Mouse (Mus musculus) ES-Bruce4 (cell line): ENCODE results near the gene Rwdd3. TPM values are rescaled to one million over a fixed set of nuclear protein-coding genes. Genes with fewer than 3 reads are reported as not detected.

Experiments
- H3K27ac ChIP-seq: 2 replicates; pipeline ENCODE4 v1.5.1; 2012; ENCODE audit warnings: low read length, inconsistent platforms; ENCODE audit not compliant: insufficient read depth
- H3K27me3 ChIP-seq: 2 replicates; pipeline ENCODE4 v1.6.1; 2012; ENCODE audit warnings: mild to moderate bottlenecking, low read length, inconsistent platforms; ENCODE audit not compliant: control insufficient read depth, poor library complexity, insufficient read depth, severe bottlenecking
- H3K36me3 ChIP-seq: 2 replicates; pipeline ENCODE4 v1.6.1; 2012; ENCODE audit warnings: inconsistent platforms, mild to moderate bottlenecking, low read length, moderate library complexity; ENCODE audit not compliant: control insufficient read depth, poor library complexity, insufficient read depth, severe bottlenecking
- H3K4me1 ChIP-seq: one replicate; pipeline ENCODE4 v1.8.1; 2011; ENCODE audit warnings: low read length; ENCODE audit not compliant: control insufficient read depth, insufficient read depth
- H3K4me3 ChIP-seq: 2 replicates; pipeline ENCODE4 v1.5.1; 2011; ENCODE audit warnings: low read depth, mild to moderate bottlenecking, low read length
- H3K9ac ChIP-seq: 2 replicates; pipeline ENCODE4 v1.6.1; 2012; ENCODE audit warnings: low read depth, mild to moderate bottlenecking, inconsistent platforms; ENCODE audit not compliant: poor library complexity, severe bottlenecking
- H3K9me3 ChIP-seq: replicated peaks from 2 replicates; pipeline ENCODE4 v1.6.1; 2012; ENCODE audit warnings: mild to moderate bottlenecking, low read length, inconsistent platforms; ENCODE audit not compliant: control insufficient read depth, poor library complexity, insufficient read depth, severe bottlenecking
- CTCF ChIP-seq: IDR thresholded peaks from one replicate; pipeline ENCODE4 v1.8.1; 2011; ENCODE audit warnings: low read depth, low read length
- EP300 ChIP-seq: IDR thresholded peaks from 2 replicates; pipeline ENCODE4 v1.6.1; 2011; ENCODE audit warnings: low read depth, low read length; ENCODE audit not compliant: insufficient read depth
- POLR2A ChIP-seq: IDR thresholded peaks from one replicate; pipeline ENCODE4 v1.8.1; 2011; ENCODE audit warnings: low read length; ENCODE audit not compliant: insufficient read depth
- polyA plus RNA-seq: library from polyadenylated mRNA; stranded (reverse); fragments of >200 nt; gene quantifications from 2 replicates; pipeline ENCODE4 v1.2.4, GENCODE M21; 2011; ENCODE audit warnings: low read depth; ENCODE audit not compliant: missing spikeins, insufficient read depth, insufficient read length

Rwdd3 gene
- polyA plus RNA-seq, 1 experiment = 8.1 TPM

- H3K27me3 ChIP-seq = no peaks in the 10 kb centered on the region
- H3K9me3 ChIP-seq = no peaks in the 10 kb centered on the region
- no peak overlapping the region for H3K27ac ChIP-seq
- no peak for TF ChIP-seq CTCF
- TF ChIP-seq POLR2A = no peak
- no peak for TF ChIP-seq EP300
- H3K9ac ChIP-seq = no peak overlapping the region
- H3K4me3 ChIP-seq = no peak overlapping the region
- H3K36me3 ChIP-seq = no peaks in the 10 kb centered on the region
- no peaks in the 10 kb centered on the region for H3K4me1 ChIP-seq
Measured at GRCm38 (mm10) chr3:121157546-121158330, 13.8 kb downstream of the Rwdd3 start.

GRCm38 (mm10) chr3:121156451-121157186 is 14.9 kb downstream of the Rwdd3 start:
- H3K27ac ChIP-seq = no peak overlapping the region
- no peaks in the 10 kb centered on the region for H3K27me3 ChIP-seq
- no peaks in the 10 kb centered on the region for H3K36me3 ChIP-seq
- no peak overlapping the region for H3K9ac ChIP-seq
- TF ChIP-seq CTCF = no peak
- no peak for TF ChIP-seq EP300
- no peak for TF ChIP-seq POLR2A
- no peaks in the 10 kb centered on the region for H3K9me3 ChIP-seq
- H3K4me3 ChIP-seq = no peak overlapping the region
- H3K4me1 ChIP-seq = no peaks in the 10 kb centered on the region

GRCm38 (mm10) chr3:121156043-121156442 is 15.5 kb downstream of the Rwdd3 start:
- Histone ChIP-seq H3K4me1 (no peaks in the 10 kb centered on the region), H3K4me3 (no peak overlapping the region), H3K9ac (no peak overlapping the region), H3K27me3 (no peaks in the 10 kb centered on the region), H3K27ac (no peak overlapping the region), H3K36me3 (no peaks in the 10 kb centered on the region), H3K9me3 (no peaks in the 10 kb centered on the region)
- TF ChIP-seq POLR2A (no peak), CTCF (no peak), EP300 (no peak)

GRCm38 (mm10) chr3:121133937-121134336 is 37.6 kb downstream of the Rwdd3 start:
- no peaks in the 10 kb centered on the region for H3K27me3 ChIP-seq
- no peaks in the 10 kb centered on the region for H3K9me3 ChIP-seq
- no peak overlapping the region for H3K27ac ChIP-seq
- no peak overlapping the region for H3K4me3 ChIP-seq
- H3K4me1 ChIP-seq = no peaks in the 10 kb centered on the region
- no peaks in the 10 kb centered on the region for H3K36me3 ChIP-seq
- no peak overlapping the region for H3K9ac ChIP-seq
- TF ChIP-seq CTCF (no peak), EP300 (no peak), POLR2A (no peak)

GRCm38 (mm10) chr3:121133039-121133438 is 38.5 kb downstream of the Rwdd3 start:
- Histone ChIP-seq H3K27ac (no peak overlapping the region), H3K36me3 (no peaks in the 10 kb centered on the region), H3K27me3 (no peaks in the 10 kb centered on the region), H3K4me3 (no peak overlapping the region), H3K9ac (no peak overlapping the region), H3K4me1 (no peaks in the 10 kb centered on the region), H3K9me3 (no peaks in the 10 kb centered on the region)
- no peak for TF ChIP-seq CTCF
- TF ChIP-seq EP300 = no peak
- TF ChIP-seq POLR2A = no peak

- no peaks in the 10 kb centered on the region for H3K9me3 ChIP-seq
- no peaks in the 10 kb centered on the region for H3K27me3 ChIP-seq
- no peaks in the 10 kb centered on the region for H3K36me3 ChIP-seq
- H3K4me1 ChIP-seq = no peaks in the 10 kb centered on the region
- no peak overlapping the region for H3K4me3 ChIP-seq
- TF ChIP-seq CTCF (no peak), EP300 (no peak), POLR2A (no peak)
- H3K9ac ChIP-seq = no peak overlapping the region
- H3K27ac ChIP-seq = no peak overlapping the region
Measured at GRCm38 (mm10) chr3:121127171-121127570, 44.3 kb downstream of the Rwdd3 start.
